Mouse (Mus musculus): ENCODE data around the gene Angpt4.

Angpt4 gene

GRCm38 (mm10) chr2:151981268-151981667, 70.3 kb downstream of the Angpt4 start:
- no peak for DNase-seq (ENCODE audit: low read depth, low spot score)

- no peak for DNase-seq (ENCODE audit: low read depth, low spot score)
These were observed 71.5 kb downstream of the Angpt4 start for GRCm38 (mm10) chr2:151982476-151982875.

GRCm38 (mm10) chr2:151984019-151984418, 73.0 kb downstream of the Angpt4 start:
- no peak for DNase-seq (ENCODE audit: low read depth, low spot score)

- no peak for DNase-seq (ENCODE audit: low read depth, low spot score)
These were observed 74.6 kb downstream of the Angpt4 start for GRCm38 (mm10) chr2:151985426-151986172.

- DNase-seq (ENCODE audit: low read depth, low spot score): no peak
These were observed 75.9 kb downstream of the Angpt4 start for GRCm38 (mm10) chr2:151986958-151987357.

- DNase-seq (ENCODE audit: low read depth, low spot score): no peak
These were observed 78.0 kb downstream of the Angpt4 start for GRCm38 (mm10) chr2:151988978-151989377.

GRCm38 (mm10) chr2:151990985-151991394, 80.0 kb downstream of the Angpt4 start:
- DNase-seq (ENCODE audit: low read depth, low spot score): no peak

GRCm38 (mm10) chr2:151991446-151991845, 80.4 kb downstream of the Angpt4 start:
- DNase-seq (ENCODE audit: low read depth, low spot score): no peak

- peak; percentile 39 for DNase-seq (ENCODE audit: low read depth, low spot score)
These were observed 83.5 kb downstream of the Angpt4 start for GRCm38 (mm10) chr2:151994350-151995122.

All from brain, embryonic 18.5 days (tissue).